Mouse (Mus musculus): ENCODE measurements around the gene Gm20604. TPM values are rescaled to one million over a fixed set of nuclear protein-coding genes. Genes with fewer than 3 reads are reported as not detected.
A peak's percentile ranks its signal among the peaks of the same experiment; 100 is the strongest.

The Gm20604 gene
- polyA plus RNA-seq, 1 experiment from 2014 or later = 20.8 TPM

GRCm38 (mm10) chr12:102714116-102714515 is 44.4 kb downstream of the Gm20604 start:
- Histone ChIP-seq H3K36me3 (no peaks in the 10 kb centered on the region), H3K27ac (no peak overlapping the region), H3K4me3 (replicated peaks) (no peak overlapping the region), H3K27me3 (replicated peaks) (no peaks in the 10 kb centered on the region), H3K9ac (no peak overlapping the region), H3K4me1 (no peaks in the 10 kb centered on the region), H3K4me2 (no peak overlapping the region), H3K9me3 (no peaks in the 10 kb centered on the region)
- 76% methylated on average over 2 of the region's 2 CpGs for WGBS
- no peak for ATAC-seq (ENCODE audit: insufficient read depth, low FRiP score, low read depth)

- Histone ChIP-seq H3K27ac (no peak overlapping the region), H3K36me3 (no peaks in the 10 kb centered on the region)
Observed at GRCm38 (mm10) chr12:102713153-102713865, 45.2 kb downstream of the Gm20604 start.

GRCm38 (mm10) chr12:102710851-102711375 is 47.6 kb downstream of the Gm20604 start:
- Histone ChIP-seq H3K27me3 (replicated peaks) (no peaks in the 10 kb centered on the region), H3K9ac (no peak overlapping the region), H3K4me3 (replicated peaks) (no peak overlapping the region), H3K9me3 (no peaks in the 10 kb centered on the region), H3K4me2 (no peak overlapping the region), H3K4me1 (0 out of 2 replicates have a peak, but pooled peaks cover 3% of the 10 kb centered on the region), H3K27ac (no peak overlapping the region), H3K36me3 (no peaks in the 10 kb centered on the region)
- no peak for ATAC-seq (ENCODE audit: insufficient read depth, low FRiP score, low read depth)
- 68% methylated on average over 4 of the region's 4 CpGs for WGBS

More at GRCm38 (mm10) chr12:102713153-102713865, 45.2 kb downstream of the Gm20604 start:
- Histone ChIP-seq H3K27me3 (replicated peaks) (no peaks in the 10 kb centered on the region), H3K4me1 (no peaks in the 10 kb centered on the region), H3K4me2 (no peak overlapping the region), H3K9ac (no peak overlapping the region), H3K9me3 (no peaks in the 10 kb centered on the region), H3K4me3 (replicated peaks) (no peak overlapping the region)
- WGBS = 65% methylated on average over 20 of the region's 20 CpGs
- no peak for ATAC-seq (ENCODE audit: insufficient read depth, low FRiP score, low read depth)

GRCm38 (mm10) chr12:102709896-102710295 is 48.6 kb downstream of the Gm20604 start:
- Histone ChIP-seq H3K4me2 (no peak overlapping the region), H3K27ac (no peak overlapping the region), H3K27me3 (replicated peaks) (no peaks in the 10 kb centered on the region), H3K36me3 (no peaks in the 10 kb centered on the region), H3K4me3 (replicated peaks) (no peak overlapping the region), H3K9ac (no peak overlapping the region), H3K4me1 (peaks cover 7% of the 10 kb centered on the region; the same call in 1 of the 2 replicates), H3K9me3 (no peaks in the 10 kb centered on the region)
- 79% methylated on average over 5 of the region's 5 CpGs for WGBS
- ATAC-seq (ENCODE audit: insufficient read depth, low FRiP score, low read depth) = no peak

- H3K9ac ChIP-seq = no peak overlapping the region
- WGBS = 75% methylated on average over 11 of the region's 11 CpGs
- no peaks in the 10 kb centered on the region for H3K36me3 ChIP-seq
- H3K4me3 ChIP-seq (replicated peaks) = no peak overlapping the region
- no peak overlapping the region for H3K4me2 ChIP-seq
- H3K27me3 ChIP-seq (replicated peaks) = no peaks in the 10 kb centered on the region
- H3K27ac ChIP-seq = no peak overlapping the region
- no peak for ATAC-seq (ENCODE audit: insufficient read depth, low FRiP score, low read depth)
- peaks cover 14% of the 10 kb centered on the region for H3K4me1 ChIP-seq
- H3K9me3 ChIP-seq = no peaks in the 10 kb centered on the region
Observed at GRCm38 (mm10) chr12:102708220-102708619, 50.3 kb downstream of the Gm20604 start.

- no peak overlapping the region for H3K27ac ChIP-seq
- WGBS = 87% methylated on average over 10 of the region's 10 CpGs
- ATAC-seq (ENCODE audit: insufficient read depth, low FRiP score, low read depth) = no peak
Observed at GRCm38 (mm10) chr12:102706833-102707463, 51.5 kb downstream of the Gm20604 start.

GRCm38 (mm10) chr12:102705906-102706640 is 52.4 kb downstream of the Gm20604 start:
- no peak overlapping the region for H3K27ac ChIP-seq
- no peak overlapping the region for H3K4me3 ChIP-seq (replicated peaks)
- H3K4me2 ChIP-seq = peak overlapping the region; percentile 95
- no peaks in the 10 kb centered on the region for H3K36me3 ChIP-seq
- H3K9me3 ChIP-seq = no peaks in the 10 kb centered on the region
- peaks cover 28% of the 10 kb centered on the region for H3K4me1 ChIP-seq
- H3K27me3 ChIP-seq (replicated peaks) = no peaks in the 10 kb centered on the region
- WGBS = 60% methylated on average over 6 of the region's 6 CpGs
- no peak for ATAC-seq (ENCODE audit: insufficient read depth, low FRiP score, low read depth)
- no peak overlapping the region for H3K9ac ChIP-seq

More at GRCm38 (mm10) chr12:102706833-102707463, 51.5 kb downstream of the Gm20604 start:
- Histone ChIP-seq H3K27me3 (replicated peaks) (no peaks in the 10 kb centered on the region), H3K9ac (no peak overlapping the region), H3K4me2 (no peak overlapping the region), H3K36me3 (no peaks in the 10 kb centered on the region), H3K4me1 (peaks cover 24% of the 10 kb centered on the region), H3K9me3 (no peaks in the 10 kb centered on the region), H3K4me3 (replicated peaks) (no peak overlapping the region)

GRCm38 (mm10) chr12:102705216-102705871 is 53.1 kb downstream of the Gm20604 start:
- peaks cover 30% of the 10 kb centered on the region for H3K4me1 ChIP-seq
- peak overlapping the region; percentile 95 for H3K4me2 ChIP-seq
- peak overlapping the region; percentile 87 for H3K27ac ChIP-seq
- 2% methylated on average over 45 of the region's 45 CpGs for WGBS
- H3K27me3 ChIP-seq (replicated peaks) = no peaks in the 10 kb centered on the region
- H3K4me3 ChIP-seq (replicated peaks) = peak overlapping the region; percentile 81
- peak overlapping the region; percentile 58 for H3K9ac ChIP-seq
- no peaks in the 10 kb centered on the region for H3K36me3 ChIP-seq
- H3K9me3 ChIP-seq = no peaks in the 10 kb centered on the region
- peak; percentile 70 for ATAC-seq (ENCODE audit: insufficient read depth, low FRiP score, low read depth)

- ATAC-seq (ENCODE audit: insufficient read depth, low FRiP score, low read depth) = peak; percentile 92
- H3K4me3 ChIP-seq (replicated peaks) = peak within 1 kb of the TSS; percentile 81
- H3K4me1 ChIP-seq = peaks cover 30% of the 10 kb centered on the region
- H3K27me3 ChIP-seq (replicated peaks) = no peaks in the 10 kb centered on the region
- no peaks in the 10 kb centered on the region for H3K36me3 ChIP-seq
- H3K9me3 ChIP-seq = no peaks in the 10 kb centered on the region
- peak within 1 kb of the TSS; percentile 69 for H3K9ac ChIP-seq
- under 1% methylated on average over 72 of the region's 105 CpGs for WGBS
- peak within 1 kb of the TSS; percentile 87 for H3K27ac ChIP-seq
- H3K4me2 ChIP-seq = peak within 1 kb of the TSS; percentile 95
Observed at GRCm38 (mm10) chr12:102704457-102705198, 53.8 kb downstream of the Gm20604 start, which contains the start of gene Itpk1. Gene Itpk1, minus strand, starts transcription at chr12:102704930.

- Histone ChIP-seq H3K36me3 (no peaks in the 10 kb centered on the region), H3K4me3 (replicated peaks) (peak overlapping the region; percentile 81), H3K9me3 (no peaks in the 10 kb centered on the region), H3K27ac (peak overlapping the region; percentile 71), H3K9ac (peak overlapping the region; percentile 69), H3K4me1 (peaks cover 35% of the 10 kb centered on the region), H3K4me2 (peak overlapping the region; percentile 95), H3K27me3 (replicated peaks) (no peaks in the 10 kb centered on the region)
- 13% methylated on average over 17 of the region's 17 CpGs for WGBS
- no peak for ATAC-seq (ENCODE audit: insufficient read depth, low FRiP score, low read depth)
Observed at GRCm38 (mm10) chr12:102703921-102704408, 54.5 kb downstream of the Gm20604 start.
